Mouse (Mus musculus) forebrain, postnatal 0 days (tissue): ENCODE results near the gene Slc9a9. TPM values are rescaled to one million over a fixed set of nuclear protein-coding genes. Genes with fewer than 3 reads are reported as not detected.

Experiments used
- ATAC-seq: fragments of 200-750 bp; cut with Nextera tagmentation; 2 replicates; pipeline ENCODE4 v1.8.0; 2017; ENCODE audit warnings: mild to moderate bottlenecking, moderate library complexity
- DNase-seq: peaks from one replicate; pipeline ENCODE4 v3.0.0-alpha.2; 2015
- H3K27ac ChIP-seq: fragments of 300-500 bp; sonication (generic); 2 replicates; pipeline ENCODE4 v1.5.1; 2014; ENCODE audit warnings: low read depth, mild to moderate bottlenecking, antibody characterized with exemption, low read length, moderate library complexity, mixed read lengths
- H3K27me3 ChIP-seq: fragments of 300-500 bp; sonication (generic); 2 replicates; pipeline ENCODE4 v1.6.1; 2014; ENCODE audit warnings: mild to moderate bottlenecking, low read length, mixed read lengths; ENCODE audit not compliant: insufficient read depth
- H3K36me3 ChIP-seq: fragments of 300-500 bp; sonication (generic); 2 replicates; pipeline ENCODE4 v1.6.1; 2014; ENCODE audit warnings: mild to moderate bottlenecking, moderate library complexity; ENCODE audit not compliant: insufficient read depth
- H3K4me1 ChIP-seq: fragments of 300-500 bp; sonication (generic); 2 replicates; pipeline ENCODE4 v1.6.1; 2014; ENCODE audit warnings: antibody characterized with exemption; ENCODE audit not compliant: insufficient read depth
- H3K4me2 ChIP-seq: fragments of 300-500 bp; sonication (generic); 2 replicates; pipeline ENCODE4 v1.6.1; 2014; ENCODE audit warnings: low read depth, mild to moderate bottlenecking, moderate library complexity
- H3K4me3 ChIP-seq: fragments of 300-500 bp; sonication (generic); 2 replicates; pipeline ENCODE4 v1.5.1; 2014; ENCODE audit warnings: low read depth, low read length, mixed read lengths
- H3K9ac ChIP-seq: fragments of 300-500 bp; sonication (generic); 2 replicates; pipeline ENCODE4 v1.6.1; 2014; ENCODE audit warnings: mild to moderate bottlenecking
- H3K9me3 ChIP-seq: fragments of 300-500 bp; sonication (generic); 2 replicates; pipeline ENCODE4 v1.6.1; 2016; ENCODE audit warnings: low read length
- CTCF ChIP-seq: sonication (generic); IDR thresholded peaks from 2 replicates; pipeline ENCODE4 v1.5.1; 2016; ENCODE audit warnings: antibody characterized with exemption, control low read depth, low read depth
- WGBS: fragments of 180-500 bp; shearing (Covaris S2); extraction: QIAGEN DNeasy Blood & Tissue Kit; methylation state at CpG from one replicate; pipeline ENCODE4 v1.1.7; 2014; 5-methylcytosine and 5-hydroxymethylcytosine counted together
- polyA plus RNA-seq: library from polyadenylated mRNA; unstranded; fragments of >200 nt; fragmentation: Nextera tagmentation; extraction: Ambion mirVana; gene quantifications from 2 replicates; pipeline ENCODE4 v1.2.1, GENCODE M21; 2015
- total RNA-seq: library from RNA; depleted of rRNA; stranded (reverse); fragments of >200 nt; gene quantifications from 2 replicates; pipeline ENCODE4 v1.2.3, GENCODE M21; 2014

Gene Slc9a9
- total and polyA plus RNA-seq, 2 experiments from 2014 or later = 4.8 to 6.7 TPM

GRCm38 (mm10) chr9:95067037-95067436 is 397.3 kb downstream of the Slc9a9 start:
- WGBS = 55% methylated on average over 3 of the region's 3 CpGs
- Histone ChIP-seq H3K9ac (no peak overlapping the region), H3K4me1 (no peaks in the 10 kb centered on the region), H3K4me2 (no peak overlapping the region), H3K36me3 (no peaks in the 10 kb centered on the region), H3K4me3 (no peak overlapping the region), H3K9me3 (no peaks in the 10 kb centered on the region), H3K27me3 (no peaks in the 10 kb centered on the region), H3K27ac (no peak overlapping the region)
- TF ChIP-seq CTCF = no peak
- no peak for DNase-seq
- no peak for ATAC-seq

- ATAC-seq (no peak), DNase-seq (no peak)
- H3K9ac ChIP-seq = no peak overlapping the region
- WGBS = 90% methylated on average over 2 of the region's 2 CpGs
- H3K4me2 ChIP-seq = no peak overlapping the region
- H3K27me3 ChIP-seq = no peaks in the 10 kb centered on the region
- no peak for TF ChIP-seq CTCF
- no peaks in the 10 kb centered on the region for H3K9me3 ChIP-seq
- H3K27ac ChIP-seq = no peak overlapping the region
- no peak overlapping the region for H3K4me3 ChIP-seq
- H3K4me1 ChIP-seq = no peaks in the 10 kb centered on the region
- no peaks in the 10 kb centered on the region for H3K36me3 ChIP-seq
Measured at GRCm38 (mm10) chr9:95068466-95068865, 398.8 kb downstream of the Slc9a9 start.

GRCm38 (mm10) chr9:95070832-95071519 is 401.3 kb downstream of the Slc9a9 start:
- H3K9ac ChIP-seq = no peak overlapping the region
- no peaks in the 10 kb centered on the region for H3K36me3 ChIP-seq
- TF ChIP-seq CTCF = no peak
- H3K9me3 ChIP-seq = no peaks in the 10 kb centered on the region
- 46% methylated on average over 13 of the region's 13 CpGs for WGBS
- H3K4me2 ChIP-seq = no peak overlapping the region
- H3K4me1 ChIP-seq = 0 out of 2 replicates have a peak, but pooled peaks cover 8% of the 10 kb centered on the region
- H3K4me3 ChIP-seq = no peak overlapping the region
- ATAC-seq (no peak), DNase-seq (no peak)
- H3K27me3 ChIP-seq = no peaks in the 10 kb centered on the region
- H3K27ac ChIP-seq = no peak overlapping the region

GRCm38 (mm10) chr9:95072450-95072955 is 402.8 kb downstream of the Slc9a9 start:
- ATAC-seq (no peak), DNase-seq (no peak)
- no peak overlapping the region for H3K27ac ChIP-seq
- no peak for TF ChIP-seq CTCF
- 64% methylated on average over 14 of the region's 14 CpGs for WGBS
- no peak overlapping the region for H3K4me3 ChIP-seq
- no peaks in the 10 kb centered on the region for H3K36me3 ChIP-seq
- H3K4me1 ChIP-seq = peaks cover 11% of the 10 kb centered on the region; the same call in 1 of the 2 replicates
- H3K9ac ChIP-seq = no peak overlapping the region
- H3K9me3 ChIP-seq = no peaks in the 10 kb centered on the region
- H3K4me2 ChIP-seq = no peak overlapping the region
- no peaks in the 10 kb centered on the region for H3K27me3 ChIP-seq

- WGBS = 28% methylated on average over 8 of the region's 8 CpGs
- Histone ChIP-seq H3K4me2 (no peak overlapping the region), H3K4me3 (no peak overlapping the region), H3K9ac (no peak overlapping the region), H3K36me3 (no peaks in the 10 kb centered on the region), H3K27me3 (no peaks in the 10 kb centered on the region), H3K9me3 (no peaks in the 10 kb centered on the region), H3K4me1 (peaks cover 11% of the 10 kb centered on the region; the same call in 1 of the 2 replicates), H3K27ac (no peak overlapping the region)
- ATAC-seq (no peak), DNase-seq (no peak)
- no peak for TF ChIP-seq CTCF
Measured at GRCm38 (mm10) chr9:95073691-95074090, 404.0 kb downstream of the Slc9a9 start.

- Histone ChIP-seq H3K27ac (peak overlapping the region; percentile 45; the same call in 1 of the 2 replicates), H3K4me3 (no peak overlapping the region), H3K9ac (no peak overlapping the region), H3K4me2 (no peak overlapping the region; the same call in 1 of the 2 replicates), H3K27me3 (no peaks in the 10 kb centered on the region), H3K9me3 (no peaks in the 10 kb centered on the region), H3K36me3 (no peaks in the 10 kb centered on the region), H3K4me1 (peaks cover 11% of the 10 kb centered on the region; the same call in 1 of the 2 replicates)
- peak; percentile 68 for DNase-seq
- WGBS = 33% methylated on average over 12 of the region's 12 CpGs
- peak; percentile 89 for ATAC-seq
- no peak for TF ChIP-seq CTCF
Measured at GRCm38 (mm10) chr9:95075856-95076255, 406.1 kb downstream of the Slc9a9 start.

GRCm38 (mm10) chr9:95077938-95078337 is 408.2 kb downstream of the Slc9a9 start:
- no peak for TF ChIP-seq CTCF
- no peak overlapping the region for H3K4me3 ChIP-seq
- H3K9me3 ChIP-seq = no peaks in the 10 kb centered on the region
- no peaks in the 10 kb centered on the region for H3K36me3 ChIP-seq
- no peaks in the 10 kb centered on the region for H3K27me3 ChIP-seq
- no peak overlapping the region for H3K27ac ChIP-seq
- DNase-seq (no peak), ATAC-seq (no peak)
- H3K4me1 ChIP-seq = peaks cover 11% of the 10 kb centered on the region; the same call in 1 of the 2 replicates
- H3K9ac ChIP-seq = no peak overlapping the region
- WGBS = 89% methylated on average over 5 of the region's 5 CpGs
- no peak overlapping the region for H3K4me2 ChIP-seq
